Mouse (Mus musculus): ENCODE results near the gene Kif3a.

Kif3a gene

DNA sequence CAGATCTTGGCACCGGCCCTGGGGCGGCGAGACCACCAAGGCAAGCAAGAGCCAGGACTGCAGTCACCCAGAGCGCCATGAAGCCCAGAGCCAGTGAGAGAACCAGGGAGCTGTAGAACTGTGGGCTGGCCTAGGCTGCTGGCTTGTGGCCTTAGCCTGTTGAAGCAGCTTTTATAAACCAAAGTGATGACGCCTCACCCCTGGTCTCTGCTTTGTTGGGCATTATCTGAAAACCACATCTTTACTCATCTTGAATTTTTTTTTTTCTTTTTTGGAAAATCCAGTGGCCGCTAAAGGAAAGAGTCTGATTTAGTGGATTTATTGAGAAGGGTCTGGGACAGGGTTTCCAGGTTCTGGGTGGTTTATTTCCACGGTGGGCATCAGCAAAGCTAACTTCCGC, 67.4 kb downstream of the Kif3a start, which contains the start of gene Il13:
Gene Il13 (minus strand): TSS at position 147 of the 400 bp plus-strand sequence.
- TF ChIP-seq POU5F1 (IDR thresholded peaks at IDR 0.05; ENCODE audit: borderline replicate concordance, low read length) = no peak
- no peak for TF ChIP-seq NANOG (IDR thresholded peaks at IDR 0.05; ENCODE audit: borderline replicate concordance, low read length)
- TF ChIP-seq CTCF (conservative IDR thresholded peaks at IDR 0.05; ENCODE audit: low read length) = no peak
- peaks cover 30% of the 10 kb centered on the region for H3K4me1 ChIP-seq (replicated peaks; ENCODE audit: low read depth, low read length)
- no peaks in the 10 kb centered on the region for H3K9me3 ChIP-seq (ENCODE audit: low read length)
- no peak within 1 kb of the TSS for H3K4me3 ChIP-seq (replicated peaks; ENCODE audit: low read length)
- peaks cover 54% of the 10 kb centered on the region for H3K27me3 ChIP-seq (ENCODE audit: insufficient read depth, low read length)
- H3K36me3 ChIP-seq (ENCODE audit: insufficient read depth, low read length) = no peaks in the 10 kb centered on the region

DNA sequence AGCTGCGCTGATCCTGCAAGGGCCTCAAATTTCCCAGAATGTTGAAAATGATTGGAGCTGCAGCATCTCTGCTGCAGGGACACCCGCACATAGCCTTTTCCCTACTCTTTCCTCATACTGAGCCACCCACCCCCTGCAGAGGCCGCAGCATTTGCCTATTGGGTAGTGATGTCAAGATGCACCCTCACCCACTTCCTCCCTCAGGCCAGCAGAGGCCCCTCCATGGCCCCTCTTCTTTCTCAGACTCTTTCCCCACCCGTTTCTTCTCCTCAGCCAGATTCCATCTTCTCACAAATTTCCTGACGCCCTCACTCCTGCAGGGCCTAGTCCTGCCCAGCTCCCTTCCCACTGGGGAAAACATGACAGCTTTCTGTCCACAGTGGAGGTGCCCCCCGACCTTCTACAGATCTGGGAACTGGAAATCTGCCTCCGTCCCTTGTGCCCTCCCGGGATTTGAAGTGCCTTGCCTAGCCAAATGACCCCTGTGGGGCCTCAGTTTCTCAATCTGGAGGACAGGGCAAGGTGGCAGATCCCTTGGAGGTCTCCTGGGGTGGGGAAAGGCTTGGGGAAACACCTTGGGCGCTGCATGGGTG, 68.5 kb downstream of the Kif3a start:
- no peak for TF ChIP-seq NANOG (IDR thresholded peaks at IDR 0.05; ENCODE audit: borderline replicate concordance, low read length)
- no peak for TF ChIP-seq CTCF (conservative IDR thresholded peaks at IDR 0.05; ENCODE audit: low read length)
- TF ChIP-seq POU5F1 (IDR thresholded peaks at IDR 0.05; ENCODE audit: borderline replicate concordance, low read length) = no peak
- no peaks in the 10 kb centered on the region for H3K9me3 ChIP-seq (ENCODE audit: low read length)
- H3K27me3 ChIP-seq (ENCODE audit: insufficient read depth, low read length) = peaks cover 60% of the 10 kb centered on the region
- H3K4me3 ChIP-seq (replicated peaks; ENCODE audit: low read length) = peak overlapping the region; percentile 68
- peaks cover 32% of the 10 kb centered on the region for H3K4me1 ChIP-seq (replicated peaks; ENCODE audit: low read depth, low read length)
- no peaks in the 10 kb centered on the region for H3K36me3 ChIP-seq (ENCODE audit: insufficient read depth, low read length)

DNA sequence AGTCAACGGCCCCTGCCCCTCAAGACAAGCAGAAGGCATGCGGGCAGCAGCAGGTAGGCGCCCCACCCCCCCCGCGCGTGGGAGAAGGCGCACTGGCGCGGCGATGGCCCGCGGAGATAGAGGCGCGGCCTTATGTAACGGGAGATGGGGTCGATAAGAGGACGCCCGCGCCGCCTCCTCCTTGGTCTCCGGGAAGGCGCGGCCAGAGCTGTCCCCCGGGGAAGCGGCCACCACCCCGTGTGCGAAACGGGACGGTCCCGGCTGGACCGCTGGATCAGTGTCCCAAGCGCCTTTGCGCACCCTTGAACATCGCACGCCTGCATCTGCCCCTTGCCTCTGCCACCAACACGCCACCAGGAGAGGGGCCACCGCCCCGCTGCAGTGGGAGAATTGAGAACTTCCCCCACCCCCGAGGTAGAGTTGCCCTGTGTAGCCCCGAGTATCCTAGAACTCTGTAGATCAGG, 69.0 kb downstream of the Kif3a start:
- H3K4me1 ChIP-seq (replicated peaks; ENCODE audit: low read depth, low read length) = peaks cover 35% of the 10 kb centered on the region
- no peaks in the 10 kb centered on the region for H3K36me3 ChIP-seq (ENCODE audit: insufficient read depth, low read length)
- H3K4me3 ChIP-seq (replicated peaks; ENCODE audit: low read length) = peak overlapping the region; percentile 68
- H3K27me3 ChIP-seq (ENCODE audit: insufficient read depth, low read length) = peaks cover 60% of the 10 kb centered on the region
- TF ChIP-seq CTCF (conservative IDR thresholded peaks at IDR 0.05; ENCODE audit: low read length) = no peak
- TF ChIP-seq POU5F1 (IDR thresholded peaks at IDR 0.05; ENCODE audit: borderline replicate concordance, low read length) = no peak
- TF ChIP-seq NANOG (IDR thresholded peaks at IDR 0.05; ENCODE audit: borderline replicate concordance, low read length) = no peak
- H3K9me3 ChIP-seq (ENCODE audit: low read length) = no peaks in the 10 kb centered on the region

- Histone ChIP-seq H3K27me3 (ENCODE audit: insufficient read depth, low read length) (peaks cover 60% of the 10 kb centered on the region), H3K9me3 (ENCODE audit: low read length) (no peaks in the 10 kb centered on the region), H3K36me3 (ENCODE audit: insufficient read depth, low read length) (no peaks in the 10 kb centered on the region), H3K4me3 (replicated peaks; ENCODE audit: low read length) (peak overlapping the region; percentile 8; the same call in 1 of the 2 replicates), H3K4me1 (replicated peaks; ENCODE audit: low read depth, low read length) (peaks cover 33% of the 10 kb centered on the region)
- TF ChIP-seq NANOG (IDR thresholded peaks at IDR 0.05; ENCODE audit: borderline replicate concordance, low read length) (no peak), POU5F1 (IDR thresholded peaks at IDR 0.05; ENCODE audit: borderline replicate concordance, low read length) (no peak), CTCF (conservative IDR thresholded peaks at IDR 0.05; ENCODE audit: low read length) (no peak)
These were observed 70.0 kb downstream of the Kif3a start for GRCm38 (mm10) chr11:53637046-53637802.

- Histone ChIP-seq H3K27me3 (ENCODE audit: insufficient read depth, low read length) (peaks cover 60% of the 10 kb centered on the region), H3K4me1 (replicated peaks; ENCODE audit: low read depth, low read length) (peaks cover 33% of the 10 kb centered on the region), H3K4me3 (replicated peaks; ENCODE audit: low read length) (no peak overlapping the region), H3K36me3 (ENCODE audit: insufficient read depth, low read length) (no peaks in the 10 kb centered on the region), H3K9me3 (ENCODE audit: low read length) (no peaks in the 10 kb centered on the region)
- TF ChIP-seq POU5F1 (IDR thresholded peaks at IDR 0.05; ENCODE audit: borderline replicate concordance, low read length) (no peak), CTCF (conservative IDR thresholded peaks at IDR 0.05; ENCODE audit: low read length) (no peak), NANOG (IDR thresholded peaks at IDR 0.05; ENCODE audit: borderline replicate concordance, low read length) (no peak)
These were observed 70.7 kb downstream of the Kif3a start for GRCm38 (mm10) chr11:53637803-53638260.

DNA sequence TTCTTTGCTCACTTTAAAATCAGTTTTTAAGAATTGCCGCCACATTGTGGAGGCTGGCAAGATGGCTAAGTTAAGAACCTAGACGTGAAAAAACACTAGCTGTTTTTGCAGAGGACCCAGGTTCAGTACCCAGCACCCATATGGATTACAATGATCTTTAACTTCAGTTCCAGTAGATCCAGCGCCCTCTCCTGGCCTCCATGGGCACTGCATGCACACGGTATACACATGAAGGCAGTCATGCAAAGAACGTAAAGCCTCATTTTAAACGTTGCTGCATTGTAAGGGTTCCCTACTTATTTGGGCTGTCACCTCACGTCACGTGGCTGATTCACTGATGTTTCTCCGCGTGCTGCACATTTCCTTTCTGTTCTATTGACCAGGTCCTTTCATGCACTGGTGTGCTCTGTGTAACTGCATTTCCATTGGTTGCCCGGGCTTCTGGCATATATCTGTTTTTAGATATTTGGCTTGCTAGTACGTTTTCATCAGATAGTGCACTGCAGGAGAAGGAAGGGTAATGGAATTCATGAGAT, 75.6 kb downstream of the Kif3a start:
- H3K27me3 ChIP-seq (ENCODE audit: insufficient read depth, low read length) = peaks cover 14% of the 10 kb centered on the region
- no peaks in the 10 kb centered on the region for H3K9me3 ChIP-seq (ENCODE audit: low read length)
- TF ChIP-seq POU5F1 (IDR thresholded peaks at IDR 0.05; ENCODE audit: borderline replicate concordance, low read length) (no peak), CTCF (conservative IDR thresholded peaks at IDR 0.05; ENCODE audit: low read length) (peak; percentile 69)
- H3K4me1 ChIP-seq (replicated peaks; ENCODE audit: low read depth, low read length) = peaks cover 9% of the 10 kb centered on the region
- no peaks in the 10 kb centered on the region; the same call in 1 of the 2 replicates for H3K36me3 ChIP-seq (ENCODE audit: insufficient read depth, low read length)
- no peak overlapping the region for H3K4me3 ChIP-seq (replicated peaks; ENCODE audit: low read length)

GRCm38 (mm10) chr11:53644017-53644416, 76.8 kb downstream of the Kif3a start:
- Histone ChIP-seq H3K27me3 (ENCODE audit: insufficient read depth, low read length) (peaks cover 9% of the 10 kb centered on the region), H3K36me3 (ENCODE audit: insufficient read depth, low read length) (no peaks in the 10 kb centered on the region; the same call in 1 of the 2 replicates), H3K9me3 (ENCODE audit: low read length) (no peaks in the 10 kb centered on the region), H3K4me1 (replicated peaks; ENCODE audit: low read depth, low read length) (peaks cover 8% of the 10 kb centered on the region), H3K4me3 (replicated peaks; ENCODE audit: low read length) (no peak overlapping the region)
- TF ChIP-seq CTCF (conservative IDR thresholded peaks at IDR 0.05; ENCODE audit: low read length) = no peak
- TF ChIP-seq POU5F1 (IDR thresholded peaks at IDR 0.05; ENCODE audit: borderline replicate concordance, low read length) = no peak
- TF ChIP-seq NANOG (IDR thresholded peaks at IDR 0.05; ENCODE audit: borderline replicate concordance, low read length) = no peak

DNA sequence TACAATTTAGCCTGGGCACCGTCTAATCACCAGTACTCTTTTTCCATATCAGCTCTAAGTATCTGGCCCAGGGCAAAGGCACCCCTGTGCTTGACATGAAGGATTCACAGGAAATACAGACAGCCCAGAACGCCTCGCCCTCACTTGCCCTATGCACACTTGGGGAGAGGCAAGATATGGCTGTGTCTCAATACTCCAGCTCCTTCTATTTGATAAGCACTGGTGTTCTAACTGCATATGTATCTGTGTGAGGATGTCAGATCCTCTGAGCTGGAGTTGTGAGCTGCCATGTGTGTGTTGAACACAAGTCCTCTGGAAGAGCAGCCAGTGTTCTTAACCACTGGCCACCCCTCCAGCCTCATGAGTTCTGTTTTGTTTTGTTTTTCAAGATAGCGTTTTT, 84.3 kb downstream of the Kif3a start:
- Histone ChIP-seq H3K9me3 (ENCODE audit: low read length) (no peaks in the 10 kb centered on the region), H3K36me3 (ENCODE audit: insufficient read depth, low read length) (peaks cover 67% of the 10 kb centered on the region), H3K4me1 (replicated peaks; ENCODE audit: low read depth, low read length) (no peaks in the 10 kb centered on the region), H3K4me3 (replicated peaks; ENCODE audit: low read length) (no peak overlapping the region), H3K27me3 (ENCODE audit: insufficient read depth, low read length) (no peaks in the 10 kb centered on the region)
- TF ChIP-seq POU5F1 (IDR thresholded peaks at IDR 0.05; ENCODE audit: borderline replicate concordance, low read length) (no peak), NANOG (IDR thresholded peaks at IDR 0.05; ENCODE audit: borderline replicate concordance, low read length) (no peak), CTCF (conservative IDR thresholded peaks at IDR 0.05; ENCODE audit: low read length) (no peak)

Data from E14TG2a.4 (cell line).